Mouse (Mus musculus) liver, embryonic 16.5 days (tissue): ENCODE results near the gene Zmat5. TPM values are rescaled to one million over a fixed set of nuclear protein-coding genes. Genes with fewer than 3 reads are reported as not detected.

Experiments
- ATAC-seq: fragments of 200-750 bp; cut with Nextera tagmentation; 2 replicates; pipeline ENCODE4 v1.8.0; 2017; ENCODE audit warnings: low read depth, mild to moderate bottlenecking, moderate number of reproducible peaks, moderate library complexity
- H3K27ac ChIP-seq: fragments of 300-500 bp; sonication (generic); 2 replicates; pipeline ENCODE4 v1.5.1; 2014; ENCODE audit warnings: mild to moderate bottlenecking, low read length
- H3K27me3 ChIP-seq: fragments of 300-500 bp; sonication (generic); 2 replicates; pipeline ENCODE4 v1.6.1; 2014; ENCODE audit warnings: low read depth, low read length, mixed read lengths; ENCODE audit not compliant: control insufficient read depth, insufficient read depth
- H3K36me3 ChIP-seq: fragments of 300-500 bp; sonication (generic); 2 replicates; pipeline ENCODE4 v1.6.1; 2014; ENCODE audit warnings: mild to moderate bottlenecking; ENCODE audit not compliant: control insufficient read depth, insufficient read depth
- H3K4me1 ChIP-seq: fragments of 300-500 bp; sonication (generic); 2 replicates; pipeline ENCODE4 v1.6.1; 2014; ENCODE audit warnings: low read depth, low read length, mixed read lengths; ENCODE audit not compliant: control insufficient read depth
- H3K4me2 ChIP-seq: fragments of 300-500 bp; sonication (generic); 2 replicates; pipeline ENCODE4 v1.6.1; 2014; ENCODE audit warnings: low read depth, low read length, mixed read lengths
- H3K4me3 ChIP-seq: fragments of 300-500 bp; sonication (generic); 2 replicates; pipeline ENCODE4 v1.5.1; 2014; ENCODE audit warnings: low read depth, mild to moderate bottlenecking, low read length
- H3K9ac ChIP-seq: fragments of 300-500 bp; sonication (generic); 2 replicates; pipeline ENCODE4 v1.6.1; 2014; ENCODE audit warnings: low read depth, low read length
- H3K9me3 ChIP-seq: fragments of 300-500 bp; sonication (generic); replicated peaks from 2 replicates; pipeline ENCODE4 v1.6.1; 2016; ENCODE audit warnings: low read length; ENCODE audit not compliant: control insufficient read depth
- WGBS: fragments of 180-500 bp; shearing (Covaris S2); extraction: QIAGEN DNeasy Blood & Tissue Kit; methylation state at CpG from one replicate; pipeline ENCODE4 v1.1.7; 2014; ENCODE audit not compliant: insufficient replicate concordance; 5-methylcytosine and 5-hydroxymethylcytosine counted together
- polyA plus RNA-seq: library from polyadenylated mRNA; unstranded; fragments of >200 nt; fragmentation: Nextera tagmentation; extraction: Ambion mirVana; gene quantifications from 2 replicates; pipeline ENCODE4 v1.2.1, GENCODE M21; 2015

The Zmat5 gene
- 21.4 and 21.7 TPM in 2 replicates for polyA plus RNA-seq

DNA sequence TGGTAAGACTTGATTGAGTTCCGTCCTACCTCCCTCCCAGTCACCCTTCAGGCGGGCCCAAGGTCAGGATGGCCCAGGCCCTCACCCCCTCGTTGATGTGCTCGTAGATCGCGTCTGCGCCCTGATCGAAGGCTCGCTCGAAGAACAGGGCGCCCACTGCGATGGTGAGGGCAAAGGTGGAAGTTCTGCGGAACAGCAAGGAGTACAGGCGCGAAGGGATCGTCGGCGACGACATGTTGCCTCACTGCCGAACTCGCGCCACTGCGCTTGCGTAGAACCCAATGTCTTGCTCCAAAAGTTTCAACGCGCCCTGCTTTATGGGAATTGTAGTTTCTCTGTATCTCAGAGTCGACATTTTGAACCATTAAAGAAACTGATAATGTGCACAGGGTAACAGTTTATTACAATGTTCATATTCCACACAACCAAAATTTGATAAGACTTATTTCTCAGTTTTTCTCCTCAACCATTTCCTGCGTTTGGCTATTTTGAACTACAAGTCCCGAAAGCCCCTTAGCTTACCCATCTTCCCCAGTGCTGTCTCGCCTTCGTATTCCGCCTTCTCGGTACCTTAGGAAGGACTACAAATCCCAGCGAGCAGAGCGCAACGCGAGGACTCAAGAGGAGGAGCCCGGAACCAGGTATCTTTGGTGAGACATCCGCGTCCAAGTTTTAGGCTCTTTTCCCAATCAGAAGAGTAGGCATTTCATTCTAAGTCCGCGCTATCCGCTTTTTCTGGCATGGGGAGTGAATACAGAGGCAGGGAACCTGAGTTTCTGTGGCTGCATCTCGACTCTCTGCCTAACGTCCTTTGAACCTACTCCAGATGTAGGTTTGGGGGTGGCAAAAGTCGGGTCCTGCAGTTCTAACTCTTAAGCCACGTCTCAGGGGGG is at the start of gene Zmat5, which contains the start of gene Uqcr10:
Gene Zmat5 (plus strand): TSS at position 607 of the 893 bp plus-strand sequence.
Gene Uqcr10 (minus strand): TSS at position 271 of the 893 bp plus-strand sequence.
- WGBS = under 1% methylated on average over 47 of the region's 47 CpGs
- peak; percentile 98 for ATAC-seq
- H3K4me2 ChIP-seq = peak within 1 kb of the TSS; percentile 74

DNA sequence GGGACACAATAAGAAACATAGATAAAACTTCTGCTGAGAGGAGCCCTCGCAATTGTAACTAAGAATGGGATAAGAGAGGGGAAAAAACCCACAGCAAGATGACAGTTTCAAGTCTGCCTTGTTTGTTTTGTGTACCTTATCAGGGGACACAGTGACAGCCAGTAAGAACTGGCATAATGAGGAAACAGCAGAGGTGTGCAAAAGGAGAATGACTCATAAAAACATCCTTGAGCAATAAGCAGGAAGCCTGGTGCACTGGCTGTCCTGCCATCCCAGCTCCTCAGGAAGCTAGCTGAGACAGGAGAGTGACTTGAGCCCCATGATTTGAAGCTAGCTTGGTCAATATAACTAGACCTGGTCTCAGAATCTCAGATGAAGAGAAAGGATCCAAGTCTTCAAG is 44.7 kb upstream of the Zmat5 start:
- peak; percentile 51 for ATAC-seq
- WGBS = 24% methylated on average over 1 of the region's 1 CpGs
- Histone ChIP-seq H3K27ac (peak overlapping the region; percentile 65), H3K9me3 (no peaks in the 10 kb centered on the region), H3K9ac (no peak overlapping the region; the same call in 1 of the 2 replicates), H3K4me1 (peaks cover 23% of the 10 kb centered on the region), H3K4me3 (no peak overlapping the region), H3K27me3 (no peaks in the 10 kb centered on the region), H3K36me3 (peaks cover 7% of the 10 kb centered on the region), H3K4me2 (no peak overlapping the region)

More for the DNA sequence above, at the start of gene Zmat5, which contains the start of gene Uqcr10:
- H3K4me3 ChIP-seq = peak within 1 kb of the TSS; percentile 80
- H3K27me3 ChIP-seq = no peaks in the 10 kb centered on the region
- H3K27ac ChIP-seq = peak within 1 kb of the TSS; percentile 83
- peak within 1 kb of the TSS; percentile 87 for H3K9ac ChIP-seq
- peaks cover 9% of the 10 kb centered on the region for H3K4me1 ChIP-seq
- H3K9me3 ChIP-seq = no peaks in the 10 kb centered on the region
- peaks cover 7% of the 10 kb centered on the region for H3K36me3 ChIP-seq

DNA sequence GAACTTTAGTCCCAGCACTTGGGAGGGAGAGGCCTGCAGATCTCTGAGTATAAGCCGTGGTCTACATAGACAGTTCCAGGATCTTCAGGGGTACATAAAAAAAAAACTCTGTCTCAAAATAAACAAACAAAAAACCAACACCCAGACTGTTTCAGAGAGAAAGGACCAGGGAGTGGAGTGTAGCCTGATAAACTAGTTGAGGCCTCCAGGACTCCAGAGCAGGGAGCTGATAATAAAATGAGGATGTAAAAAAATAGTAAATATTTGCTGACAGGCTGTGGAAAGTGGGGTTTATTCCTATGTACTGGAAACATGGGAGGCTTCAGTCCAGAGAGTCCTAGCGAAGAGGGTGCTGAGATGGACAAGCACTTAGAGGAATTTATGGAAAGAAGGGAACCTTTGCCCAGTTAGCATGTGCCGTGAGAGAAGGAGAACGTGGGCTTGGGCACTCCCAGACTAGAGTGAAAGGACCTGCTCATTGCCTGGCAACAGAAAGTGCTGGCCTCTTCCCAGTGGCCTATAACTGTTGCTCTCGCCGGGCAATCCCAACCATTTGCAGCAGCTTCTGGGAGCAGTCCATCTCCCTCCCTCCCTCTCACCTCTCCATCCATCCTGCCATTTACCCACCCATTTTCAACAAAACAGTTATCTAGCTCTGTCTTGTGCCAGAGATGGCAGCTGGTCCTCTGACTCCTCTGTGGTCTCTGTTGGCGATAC is 44.0 kb upstream of the Zmat5 start:
- WGBS = 70% methylated on average over 7 of the region's 7 CpGs
- Histone ChIP-seq H3K9ac (peak overlapping the region; percentile 15; the same call in 1 of the 2 replicates), H3K9me3 (no peaks in the 10 kb centered on the region), H3K36me3 (peaks cover 7% of the 10 kb centered on the region), H3K4me1 (peaks cover 23% of the 10 kb centered on the region), H3K27me3 (no peaks in the 10 kb centered on the region), H3K27ac (peak overlapping the region; percentile 65), H3K4me2 (no peak overlapping the region; the same call in 1 of the 2 replicates), H3K4me3 (no peak overlapping the region)
- peak; percentile 69 for ATAC-seq

- Histone ChIP-seq H3K9me3 (no peaks in the 10 kb centered on the region), H3K9ac (peak overlapping the region; percentile 5; the same call in 1 of the 2 replicates), H3K27ac (peak overlapping the region; percentile 65), H3K4me3 (no peak overlapping the region), H3K4me1 (peaks cover 23% of the 10 kb centered on the region), H3K4me2 (peak overlapping the region; percentile 30; the same call in 1 of the 2 replicates), H3K27me3 (no peaks in the 10 kb centered on the region), H3K36me3 (peaks cover 7% of the 10 kb centered on the region)
- 65% methylated on average over 4 of the region's 4 CpGs for WGBS
- ATAC-seq = peak; percentile 73
These were observed 43.2 kb upstream of the Zmat5 start for GRCm38 (mm10) chr11:4661324-4661723.

DNA sequence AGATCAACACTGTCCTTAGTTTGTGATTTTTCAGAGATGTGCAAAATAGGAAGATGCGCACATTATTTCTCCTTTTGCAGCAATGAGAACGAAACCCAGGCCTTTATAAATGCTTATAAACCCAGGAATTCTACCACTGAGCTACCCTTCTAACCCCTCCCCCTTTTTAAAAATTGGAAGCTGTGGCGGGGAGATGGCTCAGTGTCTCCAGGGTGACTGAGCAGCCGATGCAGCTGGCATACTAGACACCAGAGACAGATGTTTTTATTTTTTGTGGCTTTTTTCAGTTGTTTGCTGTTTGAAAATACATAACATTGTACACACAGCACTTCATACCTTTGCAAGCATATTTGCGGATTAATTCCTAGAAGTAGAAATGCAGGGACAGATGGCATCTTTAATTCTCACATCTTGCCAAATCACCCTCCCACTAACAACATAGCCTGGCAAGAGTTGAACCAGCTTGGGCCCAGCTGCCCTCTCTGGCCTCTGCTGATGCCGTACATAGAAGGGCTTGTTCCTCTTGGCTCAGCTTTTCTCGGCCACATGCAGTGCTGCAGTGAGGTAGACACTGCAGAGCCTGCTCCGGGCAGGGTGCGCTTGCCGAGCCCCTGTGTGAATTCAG is 42.5 kb upstream of the Zmat5 start:
- no peaks in the 10 kb centered on the region for H3K9me3 ChIP-seq
- H3K4me3 ChIP-seq = no peak overlapping the region
- peaks cover 9% of the 10 kb centered on the region for H3K36me3 ChIP-seq
- ATAC-seq = no peak
- peaks cover 23% of the 10 kb centered on the region for H3K4me1 ChIP-seq
- no peak overlapping the region; the same call in 1 of the 2 replicates for H3K27ac ChIP-seq
- no peak overlapping the region for H3K9ac ChIP-seq
- no peak overlapping the region for H3K4me2 ChIP-seq
- no peaks in the 10 kb centered on the region for H3K27me3 ChIP-seq
- WGBS = 85% methylated on average over 10 of the region's 10 CpGs

DNA sequence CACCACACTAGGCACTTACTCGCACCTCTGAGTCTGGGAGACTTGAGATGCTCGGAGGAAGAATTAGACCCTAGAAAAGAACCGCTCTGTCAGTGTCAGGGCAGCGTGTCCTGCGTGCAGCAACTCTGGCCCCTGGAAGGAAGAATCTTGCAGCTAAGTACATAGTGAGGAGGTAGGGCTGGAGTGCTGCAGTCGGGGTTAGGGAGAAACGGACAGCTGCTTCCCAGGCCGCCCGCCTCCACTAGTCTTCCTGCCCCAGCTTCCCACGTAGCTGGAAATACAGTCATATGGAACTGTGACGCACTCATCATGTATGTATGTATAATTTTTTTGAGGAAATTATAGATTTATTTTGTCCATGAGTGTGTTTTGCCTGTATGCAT is 42.0 kb upstream of the Zmat5 start:
- no peak overlapping the region for H3K9ac ChIP-seq
- H3K4me2 ChIP-seq = no peak overlapping the region
- peaks cover 10% of the 10 kb centered on the region for H3K36me3 ChIP-seq
- H3K27me3 ChIP-seq = no peaks in the 10 kb centered on the region
- ATAC-seq = no peak
- peaks cover 23% of the 10 kb centered on the region for H3K4me1 ChIP-seq
- H3K4me3 ChIP-seq = no peak overlapping the region
- H3K9me3 ChIP-seq = no peaks in the 10 kb centered on the region
- H3K27ac ChIP-seq = no peak overlapping the region
- WGBS = 90% methylated on average over 11 of the region's 11 CpGs

DNA sequence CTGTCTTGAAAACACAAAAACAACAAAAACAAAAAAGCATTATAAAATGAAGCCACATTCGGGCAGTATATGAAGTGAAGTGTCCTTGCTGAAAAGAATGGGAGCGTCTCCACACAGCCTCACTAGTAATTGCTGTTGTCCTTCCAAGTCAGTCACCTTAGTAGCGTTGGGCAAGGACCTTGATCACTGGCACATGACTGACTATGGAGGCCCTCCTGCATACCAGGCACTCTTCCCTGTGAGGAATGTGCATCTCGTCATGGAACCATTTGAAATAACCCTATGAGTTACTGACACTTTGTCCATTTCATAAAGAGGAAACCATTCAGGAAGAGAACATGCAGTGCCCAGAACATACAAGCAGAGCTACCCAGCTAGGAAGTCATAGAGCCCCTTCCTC is 32.7 kb upstream of the Zmat5 start:
- Histone ChIP-seq H3K36me3 (peaks cover 14% of the 10 kb centered on the region; the same call in 1 of the 2 replicates), H3K27me3 (no peaks in the 10 kb centered on the region), H3K9me3 (no peaks in the 10 kb centered on the region), H3K4me2 (no peak overlapping the region), H3K4me1 (peaks cover 5% of the 10 kb centered on the region), H3K27ac (no peak overlapping the region), H3K4me3 (no peak overlapping the region), H3K9ac (no peak overlapping the region)
- ATAC-seq = no peak
- 76% methylated on average over 4 of the region's 4 CpGs for WGBS

DNA sequence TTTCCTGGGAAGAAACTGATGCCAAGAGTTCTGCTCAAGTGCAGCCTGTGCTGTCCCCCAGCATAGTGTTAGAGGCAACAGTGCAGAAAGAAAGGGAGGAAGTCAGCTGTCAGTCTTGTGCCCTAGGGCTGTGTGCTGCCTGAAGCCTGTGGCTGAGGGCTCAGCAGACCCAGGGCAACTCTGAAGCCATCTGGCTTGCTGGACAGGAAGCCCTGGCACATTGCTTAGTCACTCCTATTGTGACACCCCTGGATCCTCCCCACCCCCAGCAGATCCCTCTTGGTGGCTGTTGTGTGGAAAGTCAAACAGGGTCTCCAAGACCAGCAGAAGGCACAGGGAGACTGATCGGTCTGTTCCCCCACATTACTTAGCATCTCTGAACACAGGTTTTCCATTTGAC is 29.9 kb upstream of the Zmat5 start:
- H3K27ac ChIP-seq = no peak overlapping the region
- no peak overlapping the region for H3K9ac ChIP-seq
- H3K27me3 ChIP-seq = no peaks in the 10 kb centered on the region
- no peak overlapping the region for H3K4me3 ChIP-seq
- H3K36me3 ChIP-seq = peaks cover 11% of the 10 kb centered on the region; the same call in 1 of the 2 replicates
- no peak for ATAC-seq
- no peaks in the 10 kb centered on the region for H3K9me3 ChIP-seq
- peaks cover 14% of the 10 kb centered on the region for H3K4me1 ChIP-seq
- 67% methylated on average over 1 of the region's 1 CpGs for WGBS
- H3K4me2 ChIP-seq = no peak overlapping the region
